Mouse (Mus musculus) megakaryocyte, embryonic 14.5 days (primary cell): Measurements from ENCODE around the gene BC005537. TPM values are rescaled to one million over a fixed set of nuclear protein-coding genes. Genes with fewer than 3 reads are reported as not detected.

Experiments
- H3K27me3 ChIP-seq: replicated peaks from 2 replicates; pipeline ENCODE3; 2012; ENCODE audit warnings: inconsistent platforms
- H3K36me3 ChIP-seq: replicated peaks from 2 replicates; pipeline ENCODE3; 2012; ENCODE audit warnings: low read length, inconsistent platforms, mixed read lengths
- H3K4me1 ChIP-seq: 2 replicates; pipeline ENCODE4 v1.6.1; 2012; ENCODE audit warnings: inconsistent platforms
- H3K4me3 ChIP-seq: replicated peaks from 2 replicates; pipeline ENCODE3; 2012; ENCODE audit warnings: moderate library complexity, mild to moderate bottlenecking, inconsistent platforms
- H3K9me3 ChIP-seq: 2 replicates; pipeline ENCODE4 v1.6.1; 2012; ENCODE audit warnings: inconsistent platforms
- FLI1 ChIP-seq: IDR thresholded peaks from 2 replicates; pipeline ENCODE4 v1.6.1; 2012; ENCODE audit warnings: low read length, inconsistent platforms, mixed read lengths
- GATA1 ChIP-seq: IDR thresholded peaks from 3 replicates; pipeline ENCODE4 v1.6.1; 2012; ENCODE audit warnings: mixed read lengths, low read length, inconsistent platforms, borderline replicate concordance
- polyA plus RNA-seq: library from polyadenylated mRNA; stranded (reverse); fragments of >175 nt; gene quantifications from 2 replicates; pipeline ENCODE4 v1.2.3, GENCODE M21; 2012; ENCODE audit warnings: low replicate concordance; ENCODE audit not compliant: insufficient read depth

The BC005537 gene
- polyA plus RNA-seq, 1 experiment: 32.0 TPM

DNA sequence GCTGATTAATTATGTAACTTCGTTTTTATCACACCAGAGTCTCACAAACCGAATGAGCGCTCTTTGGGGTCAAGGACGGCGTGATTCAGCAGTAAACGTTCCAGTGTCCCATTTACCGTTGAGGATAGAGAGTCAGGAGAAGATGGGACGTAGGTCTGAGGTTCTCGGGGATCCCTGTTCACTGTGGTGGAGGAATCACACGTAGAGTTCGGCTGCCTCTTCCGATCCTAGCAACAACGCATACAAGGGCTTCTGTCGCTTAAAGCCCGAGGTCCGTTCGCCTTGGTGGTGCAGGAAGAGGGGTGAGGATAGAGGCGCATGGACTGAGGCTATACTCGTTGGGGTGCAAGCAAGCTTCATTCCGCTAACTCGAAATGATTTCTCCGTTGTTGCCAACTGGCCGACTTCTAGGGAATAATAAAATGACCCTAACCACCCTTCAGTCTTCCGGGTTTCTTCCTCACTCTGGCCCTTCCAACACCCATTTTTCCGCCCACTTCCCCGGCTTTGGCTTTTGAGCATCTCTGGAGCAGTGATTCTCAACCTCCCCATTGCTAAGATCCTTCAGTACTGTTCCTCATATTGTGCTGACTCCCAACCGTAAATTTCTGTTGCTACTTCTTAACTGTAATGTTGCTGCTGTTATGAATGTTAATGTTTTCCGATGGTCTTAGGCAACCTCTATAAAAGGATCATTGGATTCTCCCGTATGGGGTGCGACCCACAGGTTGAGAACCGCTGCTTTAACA lies 1.4 kb upstream of the BC005537 start:
- no peaks in the 10 kb centered on the region for H3K27me3 ChIP-seq
- peaks cover 33% of the 10 kb centered on the region for H3K4me1 ChIP-seq
- peak overlapping the region; percentile 99 for H3K4me3 ChIP-seq
- H3K36me3 ChIP-seq: peaks cover 20% of the 10 kb centered on the region
- no peak for TF ChIP-seq FLI1
- no peak for TF ChIP-seq GATA1
- H3K9me3 ChIP-seq: no peaks in the 10 kb centered on the region

DNA sequence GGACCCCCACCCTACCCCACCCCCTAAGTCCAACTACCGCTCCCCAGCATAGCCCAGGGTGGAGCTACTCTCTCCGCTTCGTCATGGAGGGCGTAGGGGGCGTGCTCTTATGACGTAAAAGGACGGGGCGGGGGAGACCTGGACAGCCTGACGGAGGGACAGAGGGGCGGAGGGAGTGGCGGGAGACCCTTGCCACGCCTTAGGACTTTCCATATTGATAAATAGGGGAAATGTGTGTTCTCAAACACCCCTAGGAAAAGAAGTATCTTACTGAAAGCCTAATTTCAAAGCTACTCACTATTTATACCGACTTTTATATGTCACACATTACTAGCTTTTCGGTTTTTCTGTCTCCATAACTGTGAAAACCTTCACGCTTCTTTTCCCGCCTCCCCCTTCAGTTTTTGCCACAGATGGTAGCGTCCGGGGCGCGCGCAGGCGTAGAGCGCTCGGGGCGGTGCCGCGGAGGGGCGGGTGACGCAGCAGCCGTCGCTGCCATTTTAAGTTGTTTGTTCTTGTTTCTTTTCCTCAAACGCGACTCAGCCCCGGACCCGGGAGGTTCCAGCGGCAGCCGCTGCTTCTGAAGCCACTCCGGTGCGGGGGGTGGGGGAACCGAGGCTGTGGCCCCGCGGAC lies 666 bp upstream of the BC005537 start:
- no peaks in the 10 kb centered on the region for H3K9me3 ChIP-seq
- H3K36me3 ChIP-seq: peaks cover 27% of the 10 kb centered on the region
- no peaks in the 10 kb centered on the region for H3K27me3 ChIP-seq
- no peak for TF ChIP-seq FLI1
- TF ChIP-seq GATA1: no peak
- peak overlapping the region; percentile 99 for H3K4me3 ChIP-seq
- H3K4me1 ChIP-seq: peaks cover 40% of the 10 kb centered on the region

DNA sequence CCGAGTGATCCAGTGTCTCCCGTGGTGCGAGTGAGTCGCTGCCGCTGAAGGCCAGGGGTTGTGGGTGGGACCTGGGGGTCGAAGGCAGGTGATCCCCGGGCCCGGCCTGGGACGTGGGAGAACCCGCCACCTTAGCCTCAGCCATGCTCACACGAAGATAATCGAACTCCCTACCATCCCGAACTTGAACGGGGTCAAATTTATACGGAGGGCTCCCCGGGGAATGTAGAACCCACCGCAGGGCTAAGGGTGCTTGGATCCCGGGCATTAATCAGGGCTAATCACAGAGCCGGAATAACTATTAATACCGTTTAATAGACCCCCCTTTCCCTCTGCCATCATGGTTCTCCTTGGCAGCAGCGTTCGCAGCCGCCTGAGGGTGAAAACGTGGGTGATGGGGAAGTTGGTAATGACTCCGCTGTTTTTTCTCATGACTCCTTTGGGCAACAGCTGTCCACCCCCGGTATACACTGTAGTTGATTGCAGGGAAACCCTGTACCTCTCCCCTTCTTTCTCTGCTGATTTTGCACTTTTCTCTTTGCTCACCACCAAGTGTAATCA lies 754 bp downstream of the BC005537 start:
- no peaks in the 10 kb centered on the region for H3K27me3 ChIP-seq
- H3K4me3 ChIP-seq: peak overlapping the region; percentile 99
- H3K4me1 ChIP-seq: peaks cover 47% of the 10 kb centered on the region
- H3K9me3 ChIP-seq: no peaks in the 10 kb centered on the region
- peaks cover 41% of the 10 kb centered on the region for H3K36me3 ChIP-seq
- no peak for TF ChIP-seq FLI1
- no peak for TF ChIP-seq GATA1

DNA sequence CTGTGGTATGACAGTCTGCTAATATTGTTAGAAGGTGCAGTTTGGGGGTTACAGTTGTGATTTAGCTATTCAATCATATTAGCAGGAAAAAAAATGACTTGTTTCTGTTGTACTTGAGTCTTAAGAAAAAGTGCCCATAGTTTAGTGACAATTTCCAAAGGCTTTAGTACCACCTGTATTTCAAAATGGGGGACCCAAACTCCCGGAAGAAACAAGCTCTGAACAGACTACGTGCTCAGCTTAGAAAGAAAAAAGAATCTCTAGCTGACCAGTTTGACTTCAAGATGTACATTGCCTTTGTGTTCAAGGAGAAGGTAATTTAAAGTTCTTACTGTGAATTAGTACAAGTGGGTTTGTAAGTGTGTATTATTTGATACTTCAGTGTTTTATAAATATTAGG lies 1.7 kb downstream of the BC005537 start:
- Histone ChIP-seq H3K9me3 (no peaks in the 10 kb centered on the region), H3K4me1 (peaks cover 46% of the 10 kb centered on the region), H3K27me3 (no peaks in the 10 kb centered on the region), H3K4me3 (peak overlapping the region; percentile 99), H3K36me3 (peaks cover 51% of the 10 kb centered on the region)
- TF ChIP-seq GATA1 (no peak), FLI1 (no peak)

DNA sequence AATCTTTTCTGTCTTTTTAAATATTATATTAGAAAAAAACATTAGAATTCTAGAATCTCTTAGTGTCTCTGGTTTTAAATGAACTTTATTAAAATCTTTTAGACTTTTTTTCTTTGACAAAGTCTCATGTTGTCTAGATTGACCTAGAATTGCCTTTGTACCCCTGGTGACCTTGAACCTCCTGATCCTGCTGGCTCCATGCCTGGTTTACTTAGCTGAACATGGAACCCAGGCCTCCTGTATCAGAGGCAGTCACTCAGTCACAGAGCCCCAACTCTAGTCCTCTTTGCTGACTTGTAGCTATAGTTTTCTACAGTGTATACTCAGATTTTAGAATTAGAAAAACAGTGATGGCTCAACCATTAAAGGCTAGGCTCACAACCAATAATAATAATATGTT lies 4.6 kb downstream of the BC005537 start:
- H3K27me3 ChIP-seq: no peaks in the 10 kb centered on the region
- H3K4me3 ChIP-seq: no peak overlapping the region
- peaks cover 38% of the 10 kb centered on the region for H3K4me1 ChIP-seq
- H3K36me3 ChIP-seq: peaks cover 80% of the 10 kb centered on the region
- TF ChIP-seq FLI1 (no peak), GATA1 (no peak)
- no peaks in the 10 kb centered on the region for H3K9me3 ChIP-seq

DNA sequence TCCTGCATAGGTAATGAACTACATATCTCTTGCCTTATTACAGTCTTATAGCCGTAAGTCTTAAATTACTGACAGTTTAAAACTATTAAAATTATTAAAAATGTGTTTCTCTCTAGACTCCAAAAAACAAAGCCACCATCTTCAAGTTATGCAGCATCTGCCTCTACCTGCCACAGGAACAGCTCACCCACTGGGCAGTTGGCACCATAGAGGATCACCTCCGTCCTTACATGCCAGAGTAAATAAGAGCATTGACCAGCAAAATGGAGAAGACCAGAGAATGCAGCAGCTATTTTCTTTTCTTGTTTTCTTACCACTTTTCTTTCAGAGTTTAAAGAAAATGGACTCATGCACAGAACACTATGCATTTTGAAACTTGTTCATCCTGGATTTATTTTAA lies 11.1 kb downstream of the BC005537 start:
- no peak for TF ChIP-seq FLI1
- TF ChIP-seq GATA1: no peak
- H3K27me3 ChIP-seq: no peaks in the 10 kb centered on the region
- peaks cover 26% of the 10 kb centered on the region for H3K4me1 ChIP-seq
- H3K9me3 ChIP-seq: no peaks in the 10 kb centered on the region
- H3K36me3 ChIP-seq: peaks cover 98% of the 10 kb centered on the region
- H3K4me3 ChIP-seq: no peak overlapping the region

DNA sequence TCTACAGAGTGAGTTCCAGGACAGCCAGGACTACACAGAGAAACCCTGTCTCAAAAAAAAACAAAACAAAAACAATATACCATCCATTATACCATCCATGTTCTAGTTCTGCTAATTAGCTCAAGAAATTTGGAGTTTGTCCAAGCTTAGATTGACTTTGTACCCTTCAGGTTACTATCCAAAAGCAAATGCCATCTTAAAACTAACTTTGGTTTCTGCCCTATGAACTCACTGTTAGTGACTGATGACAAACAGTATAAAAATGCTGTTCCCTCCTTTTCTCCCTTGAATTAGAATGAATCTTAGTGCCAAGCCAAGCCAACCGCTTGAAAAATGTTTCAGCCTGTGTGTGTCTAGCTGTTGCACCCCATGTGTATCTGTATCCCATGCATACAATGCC lies 13.2 kb downstream of the BC005537 start:
- TF ChIP-seq FLI1: no peak
- TF ChIP-seq GATA1: no peak
- Histone ChIP-seq H3K4me1 (peaks cover 25% of the 10 kb centered on the region), H3K4me3 (no peak overlapping the region), H3K27me3 (no peaks in the 10 kb centered on the region), H3K36me3 (peaks cover 96% of the 10 kb centered on the region), H3K9me3 (no peaks in the 10 kb centered on the region)

DNA sequence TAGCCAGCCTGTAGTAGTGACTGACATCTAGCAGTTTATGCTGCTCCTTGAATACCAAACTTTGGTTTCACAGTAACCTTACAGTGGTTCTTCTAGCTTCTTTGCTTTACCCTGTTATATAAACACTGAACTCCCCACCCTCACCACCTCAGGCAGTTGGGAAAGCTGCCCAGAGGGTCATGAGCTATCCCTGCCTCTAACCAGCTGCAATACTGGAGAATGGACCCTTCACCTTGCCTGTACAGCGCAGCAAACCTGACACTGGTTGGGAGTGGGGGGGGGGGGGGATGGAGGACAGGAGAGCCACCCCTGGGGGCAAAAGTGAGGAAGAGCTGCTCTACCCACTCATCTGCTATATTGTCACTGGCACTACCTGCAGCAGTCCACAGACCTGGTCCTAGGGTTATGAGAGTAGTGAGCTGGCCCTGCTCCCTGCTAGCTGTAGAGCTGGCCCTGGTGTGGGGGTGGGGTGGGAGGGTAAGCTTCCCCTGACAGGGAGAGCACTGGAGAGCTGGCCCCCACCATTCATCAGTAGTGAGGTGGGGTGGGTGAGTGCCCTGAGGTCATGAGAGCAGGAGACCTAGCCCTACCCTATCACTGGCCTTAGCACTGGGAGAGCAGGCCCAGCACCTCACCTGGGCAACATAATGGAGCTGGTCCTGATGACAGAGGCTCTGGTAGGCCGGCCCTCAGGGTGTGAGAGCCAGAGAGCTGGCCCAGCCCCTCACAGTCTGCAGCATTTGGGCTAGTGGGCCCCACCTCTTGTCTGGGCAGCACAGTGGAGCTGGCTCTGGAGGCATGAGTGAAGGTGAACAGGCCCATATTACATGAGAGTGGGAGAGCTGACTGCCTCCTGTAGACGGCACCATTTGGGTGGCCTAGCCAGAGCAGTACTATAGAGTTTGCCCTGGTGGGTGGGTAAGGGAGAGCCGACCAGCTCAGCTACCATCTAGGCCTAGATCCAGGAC lies 15.0 kb downstream of the BC005537 start:
- Histone ChIP-seq H3K36me3 (peaks cover 91% of the 10 kb centered on the region), H3K27me3 (no peaks in the 10 kb centered on the region), H3K9me3 (no peaks in the 10 kb centered on the region), H3K4me3 (peak overlapping the region; percentile 12), H3K4me1 (peaks cover 15% of the 10 kb centered on the region)
- TF ChIP-seq GATA1: no peak
- no peak for TF ChIP-seq FLI1

DNA sequence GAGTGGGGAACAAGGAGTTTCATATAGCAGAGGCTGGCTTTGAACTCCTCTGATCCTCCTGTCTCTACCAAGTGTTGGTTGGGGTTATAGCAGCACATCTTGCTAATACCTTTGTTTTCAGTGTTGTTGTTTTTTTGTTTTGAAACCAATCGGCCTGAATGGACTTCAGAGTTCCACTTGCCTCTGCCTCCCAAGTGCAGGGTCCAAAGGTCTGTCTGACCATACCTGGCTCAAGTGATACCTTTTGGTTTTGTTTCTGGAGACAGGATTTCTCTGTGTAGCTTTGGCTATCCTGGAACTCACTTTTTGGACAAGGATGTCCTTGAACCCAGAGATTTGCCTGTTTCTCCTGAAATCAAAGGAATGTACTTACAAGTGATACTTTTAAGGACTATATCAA lies 18.5 kb downstream of the BC005537 start:
- H3K4me1 ChIP-seq: peaks cover 16% of the 10 kb centered on the region
- no peaks in the 10 kb centered on the region for H3K27me3 ChIP-seq
- no peaks in the 10 kb centered on the region for H3K9me3 ChIP-seq
- TF ChIP-seq FLI1: no peak
- no peak for TF ChIP-seq GATA1
- H3K36me3 ChIP-seq: peaks cover 73% of the 10 kb centered on the region
- no peak overlapping the region for H3K4me3 ChIP-seq
